Mouse (Mus musculus) bone marrow, adult 2 months (tissue): ENCODE results near the gene Gm10073.

Experiments
- CTCF ChIP-seq: fragments of 200-500 bp; IDR thresholded peaks from 2 replicates; pipeline ENCODE4 v1.5.1; 2011; ENCODE audit warnings: low read length, control low read depth; ENCODE audit not compliant: control insufficient read depth, insufficient read depth
- POLR2A ChIP-seq: fragments of 200-500 bp; IDR thresholded peaks from 2 replicates; pipeline ENCODE4 v1.6.1; 2011; ENCODE audit warnings: low read depth, mild to moderate bottlenecking, control low read depth, low read length, borderline replicate concordance; ENCODE audit not compliant: control insufficient read depth

GRCm38 (mm10) chr8:106584942-106585670 is 11.8 kb upstream of the Gm10073 start:
- TF ChIP-seq CTCF (no peak), POLR2A (no peak)
